29 mouse cellular contexts compared by ENCODE assay signal in the genomic region with DNA sequence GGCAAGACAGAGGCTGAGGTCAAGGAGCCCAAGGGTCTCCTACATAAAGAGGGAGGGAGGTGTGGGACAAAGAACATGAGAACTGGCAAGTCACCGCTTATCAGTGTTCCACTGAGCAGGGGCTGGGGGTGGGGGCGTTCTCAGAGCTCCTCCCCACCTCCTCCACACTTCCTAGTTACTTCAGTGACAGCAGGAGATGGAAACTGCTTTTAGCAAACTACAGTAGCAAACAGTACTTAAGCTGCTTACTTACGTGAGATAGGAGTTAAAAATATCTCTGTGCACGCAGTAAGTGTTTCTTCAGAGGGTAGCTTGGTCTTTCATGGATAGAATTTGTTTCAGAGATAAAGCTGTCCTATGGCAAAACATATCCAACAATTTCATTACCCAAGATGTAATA. TPM values are rescaled to one million over a fixed set of nuclear protein-coding genes. Genes with fewer than 3 reads are reported as not detected.
A peak's percentile ranks its signal among the peaks of the same experiment; 100 is the strongest.
DNase-seq lines count a peak whose midpoint lies in the region; ATAC-seq lines count a peak whose summit lies in the region.
"Had no signal": no experiment of that assay in that cellular context is flagged by ENCODE, and none has a peak within 500 bp of the region (broad histone marks: within the 10 kb centered on the region; RNA-seq: fewer than 3 reads in every experiment).

No protein-coding gene starts in this region.

- no peak overlapping the region for H3K4me2 ChIP-seq in heart, embryonic 15.5 days
- peak overlapping the region; percentile 6; the same call in 1 of the 2 replicates for H3K4me2 ChIP-seq in liver, embryonic 15.5 days
- H3K4me2 ChIP-seq: embryonic facial prominence, embryonic 15.5 days; kidney, embryonic 15.5 days; limb, embryonic 13.5 days; liver, embryonic 13.5 days; lung, embryonic 14.5 days; midbrain, embryonic 12.5 days; neural tube, embryonic 12.5 days had no signal

- no peaks in the 10 kb centered on the region for H3K9me3 ChIP-seq in heart, embryonic 15.5 days (replicated peaks)
- H3K9me3 ChIP-seq in liver, embryonic 15.5 days (replicated peaks) = no peaks in the 10 kb centered on the region
- H3K9me3 ChIP-seq: embryonic facial prominence, embryonic 10.5 days; embryonic facial prominence, embryonic 15.5 days; kidney, embryonic 15.5 days; limb, embryonic 13.5 days; liver, embryonic 13.5 days; midbrain, embryonic 12.5 days; neural tube, embryonic 12.5 days had no signal

- peak overlapping the region; percentile 43 for H3K27ac ChIP-seq in heart, embryonic 15.5 days
- no peak overlapping the region for H3K27ac ChIP-seq in liver, embryonic 15.5 days (replicated peaks)
- H3K27ac ChIP-seq: embryonic facial prominence, embryonic 10.5 days; embryonic facial prominence, embryonic 15.5 days; gastrocnemius, adult 2 months; kidney, embryonic 15.5 days; limb, embryonic 13.5 days; liver, embryonic 13.5 days; midbrain, embryonic 12.5 days; neural tube, embryonic 12.5 days had no signal

- 10% methylated on average over 4 of the region's 4 CpGs for WGBS in heart, embryonic 15.5 days
- 14% methylated on average over 4 of the region's 4 CpGs for WGBS in liver, embryonic 15.5 days (ENCODE audit: insufficient replicate concordance)

- H3K27me3 ChIP-seq in heart, embryonic 15.5 days = no peaks in the 10 kb centered on the region
- no peaks in the 10 kb centered on the region for H3K27me3 ChIP-seq in liver, embryonic 15.5 days
- H3K27me3 ChIP-seq: embryonic facial prominence, embryonic 15.5 days; kidney, embryonic 15.5 days; limb, embryonic 13.5 days; liver, embryonic 13.5 days; midbrain, embryonic 12.5 days; neural tube, embryonic 12.5 days had no signal

- no peaks in the 10 kb centered on the region for H3K36me3 ChIP-seq in heart, embryonic 15.5 days
- no peaks in the 10 kb centered on the region for H3K36me3 ChIP-seq in liver, embryonic 15.5 days (replicated peaks)
- H3K36me3 ChIP-seq: embryonic facial prominence, embryonic 10.5 days; embryonic facial prominence, embryonic 15.5 days; kidney, embryonic 15.5 days; limb, embryonic 13.5 days; liver, embryonic 13.5 days; midbrain, embryonic 12.5 days; neural tube, embryonic 12.5 days had no signal

- no peak overlapping the region for H3K9ac ChIP-seq in heart, embryonic 15.5 days
- no peak overlapping the region for H3K9ac ChIP-seq in liver, embryonic 15.5 days
- H3K9ac ChIP-seq: embryonic facial prominence, embryonic 15.5 days; kidney, embryonic 15.5 days; limb, embryonic 13.5 days; liver, embryonic 13.5 days; lung, embryonic 14.5 days; midbrain, embryonic 12.5 days; neural tube, embryonic 12.5 days had no signal

- ATAC-seq in frontal cortex, adult (ENCODE audit: low TSS enrichment) = peak; percentile 84
- ATAC-seq in heart, embryonic 15.5 days (replicated peaks; ENCODE audit: insufficient number of reproducible peaks, insufficient read depth, low FRiP score, low read depth) = no peak
- ATAC-seq in liver, embryonic 15.5 days (ENCODE audit: insufficient read depth) = no peak
- ATAC-seq: activated CD4-positive, CD25-positive, alpha-beta regulatory T cell, adult 4 months; forebrain, embryonic 14.5 days; hindbrain, embryonic 16.5 days had no signal

- peaks cover 10% of the 10 kb centered on the region for H3K4me1 ChIP-seq in heart, embryonic 15.5 days (replicated peaks)
- no peaks in the 10 kb centered on the region for H3K4me1 ChIP-seq in liver, embryonic 15.5 days (replicated peaks)
- H3K4me1 ChIP-seq: embryonic facial prominence, embryonic 10.5 days; embryonic facial prominence, embryonic 15.5 days; limb, embryonic 13.5 days; midbrain, embryonic 12.5 days; neural tube, embryonic 12.5 days had no signal

- no peak overlapping the region for H3K4me3 ChIP-seq in heart, embryonic 15.5 days
- no peak overlapping the region for H3K4me3 ChIP-seq in liver, embryonic 15.5 days (replicated peaks)
- H3K4me3 ChIP-seq: embryonic facial prominence, embryonic 10.5 days; embryonic facial prominence, embryonic 15.5 days; gastrocnemius, adult 2 months; kidney, embryonic 15.5 days; limb, embryonic 13.5 days; liver, embryonic 13.5 days; midbrain, embryonic 12.5 days; myocyte; neural tube, embryonic 12.5 days had no signal

- no peak for DNase-seq in frontal cortex, postnatal 14 days (ENCODE audit: low spot score in 2 of 2)
- DNase-seq in heart, adult 11 months = no peak
- no peak for DNase-seq in liver
- peak; percentile 47 for DNase-seq in brain, adult 2 months (ENCODE audit: low read depth, low spot score)
- no peak for DNase-seq in spleen, postnatal 14 days (ENCODE audit: low spot score in 2 of 2)
- DNase-seq: adrenal gland, adult 2 months; adrenal gland, postnatal 36 days; cerebellum, adult 2 months; cerebellum, postnatal 14 days; gastrocnemius, adult 2 months; gastrocnemius, postnatal 36 days; kidney, adult 18-20 months; kidney, postnatal 25 days; liver, embryonic 13.5 days; lung, embryonic 14.5 days; thymus, postnatal 14 days had no signal

RNA-seq across cellular contexts. Expression of a gene that starts 36.4 kb away (rescaled TPM):
- polyA plus RNA-seq in heart, embryonic 15.5 days (2015; fragmentation: Nextera tagmentation; extraction: Ambion mirVana) = 7.1 and 8.5 TPM in 2 replicates
- 2.0 and 2.3 TPM in 2 replicates for polyA plus RNA-seq in liver, embryonic 15.5 days (2015; fragmentation: Nextera tagmentation; extraction: Ambion mirVana)

RNA-seq across cellular contexts. Expression of a gene that starts 40.2 kb away (rescaled TPM):
- 7.9 and 11.4 TPM in 2 replicates for polyA plus RNA-seq in heart, embryonic 15.5 days (2015; fragmentation: Nextera tagmentation; extraction: Ambion mirVana)
- 2.2 and 2.5 TPM in 2 replicates for polyA plus RNA-seq in liver, embryonic 15.5 days (2015; fragmentation: Nextera tagmentation; extraction: Ambion mirVana)
